Mouse (Mus musculus) kidney, adult 9 months (tissue): ENCODE measurements at regions not wholly inside any gene's neighbourhood (a gene's known extent, or its start where the extent isn't known, plus 50 kb on each side); places are given as distances from the start of the nearest gene placed in this dataset.

Experiments used
- DNase-seq: peaks from one replicate; pipeline ENCODE4 v3.0.0; 2022

DNA sequence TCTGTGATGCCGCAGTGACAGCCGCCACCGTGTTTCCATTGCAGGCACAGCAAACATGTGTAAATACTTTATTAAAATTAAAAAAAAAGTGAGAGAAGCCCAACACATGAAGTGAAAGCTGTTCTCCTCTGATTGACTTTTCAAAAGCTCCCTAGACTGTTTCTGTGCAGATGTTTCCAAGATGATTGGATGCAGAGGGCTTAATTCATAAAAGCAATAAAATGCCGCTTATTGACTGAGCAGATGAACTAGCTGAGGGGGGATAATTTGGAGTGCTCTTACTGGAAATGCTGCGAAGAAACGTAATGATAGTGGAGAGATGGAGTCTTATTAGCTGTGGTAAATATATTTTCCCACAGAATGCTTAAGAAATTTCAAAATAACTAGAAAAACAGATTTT, 170.4 kb downstream of the Rnf144a start:
- no peak for DNase-seq

DNA sequence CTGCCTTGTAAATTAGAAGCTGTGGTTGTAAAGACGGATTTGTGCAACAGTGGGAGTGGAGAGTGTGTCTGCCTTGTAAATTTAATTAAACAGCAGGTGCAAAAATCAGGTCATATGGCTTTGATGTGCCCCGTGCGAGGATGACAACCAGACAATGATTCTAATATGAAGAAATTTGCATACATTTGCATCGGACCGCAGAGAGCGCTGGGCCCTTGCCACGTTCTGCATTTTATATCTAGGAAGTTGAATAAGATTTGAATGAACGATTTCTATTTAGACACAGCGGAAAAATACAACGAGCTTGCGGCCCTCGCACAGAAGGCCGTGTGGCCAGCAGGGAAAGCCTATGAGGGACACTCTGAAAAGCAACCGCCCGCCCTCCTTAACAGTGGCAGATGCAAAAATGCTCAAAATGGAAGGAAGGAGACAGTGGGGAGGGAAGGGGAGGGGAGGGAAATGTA, 187.5 kb downstream of the Rnf144a start:
- no peak for DNase-seq

DNA sequence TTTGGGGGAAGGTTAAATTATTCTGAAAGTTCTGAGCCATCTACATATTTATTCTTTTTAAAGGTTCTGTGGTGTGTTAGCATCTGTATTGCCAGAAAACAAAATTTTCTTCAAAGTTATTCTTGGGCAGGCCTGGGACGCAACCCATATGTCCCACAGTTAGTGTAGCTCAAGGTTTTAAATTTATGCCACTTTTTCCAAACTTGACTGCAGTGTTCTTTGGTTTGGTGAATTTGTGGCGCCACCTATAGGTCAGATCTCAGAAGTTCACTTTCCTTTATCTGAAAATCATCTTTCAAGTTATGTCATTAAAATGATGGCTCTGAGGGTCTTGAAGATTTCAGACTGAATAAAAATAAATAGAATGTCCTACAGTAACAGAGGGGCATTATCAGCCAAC, 188.7 kb downstream of the Rnf144a start:
- DNase-seq: peak; percentile 27

- no peak for DNase-seq
Observed at GRCm38 (mm10) chr12:26212447-26212846, 202.6 kb downstream of the Rnf144a start.

DNA sequence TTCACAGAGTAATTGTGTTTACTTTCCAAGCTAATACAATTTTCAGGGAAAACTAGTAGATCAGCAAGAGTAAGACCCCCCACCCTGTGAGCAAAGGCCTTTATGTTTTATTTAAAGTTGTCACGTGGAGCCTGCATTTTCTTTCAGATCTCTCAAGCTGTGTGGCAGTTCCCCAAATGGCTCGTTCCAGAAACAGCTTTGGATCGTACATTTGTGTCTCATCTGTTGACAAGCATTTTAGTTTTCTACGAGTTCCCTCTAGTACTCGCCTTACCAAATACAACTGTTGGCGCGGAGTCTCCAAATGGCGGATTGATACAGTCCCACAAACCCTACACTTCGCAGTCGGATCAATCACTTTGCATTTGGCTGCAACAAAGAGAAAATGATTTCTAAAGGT, 203.6 kb downstream of the Rnf144a start:
- no peak for DNase-seq

DNA sequence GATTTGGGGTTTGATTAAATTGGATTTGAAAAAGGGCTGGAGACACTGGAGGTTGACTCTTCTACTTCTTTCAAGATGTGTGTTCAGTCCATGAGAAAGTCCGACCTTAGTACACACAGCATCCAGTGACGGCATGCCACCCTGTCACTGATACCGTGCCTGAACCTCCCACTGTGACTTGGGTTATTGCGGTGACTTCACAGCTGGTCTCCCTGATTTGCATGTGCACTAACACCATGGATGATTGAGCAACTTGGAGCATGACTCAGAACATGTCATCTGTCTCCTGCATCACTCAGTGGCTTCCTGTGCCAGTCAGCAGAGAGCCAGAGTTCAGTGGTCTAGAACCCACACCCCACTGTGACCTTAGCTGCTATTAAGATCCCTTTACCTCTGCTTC, 208.3 kb downstream of the Rnf144a start:
- no peak for DNase-seq

DNA sequence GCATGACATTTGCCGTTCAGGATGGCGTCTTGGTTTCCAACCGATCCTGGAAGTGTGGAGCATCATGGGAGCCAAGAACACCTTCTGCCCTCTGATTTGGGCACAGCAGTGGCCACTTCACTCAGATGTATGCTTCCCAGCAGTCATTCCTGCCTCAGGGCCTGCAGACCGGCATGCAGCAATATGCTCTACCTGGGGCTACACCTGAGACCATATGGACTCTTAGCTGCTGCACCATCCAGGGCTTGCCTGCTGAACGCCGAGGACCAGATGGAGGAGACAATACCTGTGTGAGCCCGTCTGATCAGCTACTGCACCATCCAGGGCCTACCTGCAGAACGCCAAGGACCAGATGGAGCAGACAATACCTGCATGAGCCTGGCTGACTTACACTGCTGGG, 209.0 kb downstream of the Rnf144a start:
- no peak for DNase-seq

DNA sequence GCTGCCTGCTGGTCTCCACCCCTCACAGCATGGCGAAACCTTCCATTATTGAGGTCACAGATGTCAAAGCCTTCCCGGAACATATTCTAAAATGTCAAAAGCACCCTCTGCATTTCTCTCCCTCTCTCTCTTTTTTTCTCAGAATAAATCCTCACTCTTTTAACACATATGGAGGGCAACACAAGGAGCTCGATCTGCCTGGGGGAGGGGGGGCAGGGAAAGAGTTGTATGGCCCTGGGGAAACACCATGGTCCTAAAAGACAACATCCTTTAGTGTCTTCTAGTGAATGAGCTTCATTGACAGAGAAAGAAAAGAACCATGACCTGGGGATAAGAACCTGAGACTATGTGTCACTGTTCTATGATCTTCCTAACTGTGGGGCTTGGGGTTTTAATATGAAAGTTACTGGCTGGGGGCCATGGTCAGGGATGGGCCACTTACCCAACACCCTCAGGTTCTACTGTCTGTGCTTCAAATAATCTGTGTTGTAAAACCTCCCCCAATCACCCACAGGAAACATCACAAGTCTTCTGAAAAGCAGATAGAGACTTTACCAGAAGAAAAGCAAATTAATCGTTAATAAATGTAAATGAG, 223.0 kb downstream of the Rnf144a start:
- no peak for DNase-seq

DNA sequence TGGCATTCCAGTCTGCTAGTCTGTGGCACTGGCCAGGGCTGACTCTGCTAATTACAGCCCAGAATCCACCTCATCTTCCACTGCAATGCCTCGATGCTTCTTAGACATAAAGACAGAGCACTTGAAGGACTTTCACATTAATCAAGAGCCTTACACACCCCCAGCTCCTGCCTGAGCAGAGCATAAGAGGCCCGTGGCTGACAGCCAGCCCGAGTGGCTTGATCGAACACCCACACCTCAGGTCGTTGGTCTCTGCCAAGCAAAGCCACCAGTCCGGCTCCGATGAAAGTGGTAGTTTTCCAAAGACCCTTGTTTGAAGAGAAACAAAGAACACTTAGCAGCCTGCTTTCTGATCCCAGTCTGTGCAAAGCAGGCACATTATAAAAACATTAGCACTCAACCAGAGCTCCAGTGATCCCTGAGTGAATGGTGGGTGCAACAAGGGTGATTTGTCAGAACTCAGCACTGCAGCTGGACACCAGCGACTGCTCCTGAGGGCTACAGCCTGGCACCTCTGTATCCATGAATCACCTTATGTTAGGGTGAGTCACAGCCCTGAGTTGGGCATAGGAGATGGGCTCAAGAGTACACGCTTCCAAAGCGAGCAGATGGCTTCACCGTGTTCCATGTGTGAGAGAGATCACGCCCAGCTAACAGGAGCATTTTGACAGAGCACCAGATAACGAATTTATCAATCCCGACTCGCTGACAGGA, 223.6 kb downstream of the Rnf144a start:
- DNase-seq: no peak

DNA sequence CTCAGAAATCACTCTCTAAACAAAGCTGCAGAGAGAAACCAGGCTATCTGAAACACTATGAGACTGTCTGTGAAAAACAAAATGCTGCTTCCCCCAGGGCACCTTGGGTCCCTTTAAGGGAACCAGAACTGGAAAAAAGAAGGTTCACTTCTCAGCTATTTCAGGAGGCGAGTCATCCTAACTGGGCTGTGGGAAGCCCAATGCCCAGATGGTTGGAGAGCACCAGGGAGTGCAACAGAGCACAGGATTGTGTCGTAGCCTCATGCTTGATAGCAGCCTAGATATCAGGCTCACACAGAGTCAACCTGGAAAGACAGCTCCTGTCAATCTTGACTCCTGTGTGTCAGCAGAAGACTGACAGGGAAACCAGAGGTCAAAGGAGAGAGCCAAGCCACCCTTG, 226.1 kb downstream of the Rnf144a start:
- DNase-seq: no peak

DNA sequence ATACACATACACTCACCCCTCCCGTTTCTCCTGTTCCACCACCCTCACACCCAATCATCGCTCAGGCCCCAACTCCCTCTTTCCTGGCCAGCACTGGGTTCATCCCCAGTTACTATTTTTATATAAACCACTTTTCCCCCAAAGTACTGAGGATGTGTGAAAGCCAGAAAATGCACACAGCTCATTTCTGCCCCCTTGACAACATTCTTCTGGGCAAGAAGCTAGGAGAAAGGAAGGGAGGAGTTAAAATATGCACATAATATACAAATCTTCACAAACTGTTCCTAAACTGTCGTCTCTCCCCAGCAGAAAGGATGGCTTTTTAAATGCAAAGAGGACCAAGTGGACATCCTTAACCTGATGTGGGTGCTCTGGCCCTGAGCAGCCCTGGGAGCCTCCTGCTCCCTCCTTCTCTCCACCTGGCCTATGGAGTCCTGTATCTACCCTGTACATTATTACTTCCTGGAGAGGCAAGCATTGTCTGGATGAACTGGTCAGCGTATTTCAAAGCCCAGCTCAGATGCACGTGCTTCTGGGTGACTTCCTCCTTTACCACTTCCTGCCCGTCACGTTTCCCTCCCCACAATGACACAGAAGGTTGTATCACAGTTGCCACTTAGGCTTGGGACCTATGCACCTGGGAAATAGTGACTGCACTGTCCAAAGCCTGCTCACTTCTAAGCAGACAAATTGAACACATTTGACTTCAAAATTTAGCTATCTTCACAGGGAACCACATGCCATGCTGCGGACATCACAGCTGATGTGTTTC, 227.8 kb downstream of the Rnf144a start:
- no peak for DNase-seq

DNA sequence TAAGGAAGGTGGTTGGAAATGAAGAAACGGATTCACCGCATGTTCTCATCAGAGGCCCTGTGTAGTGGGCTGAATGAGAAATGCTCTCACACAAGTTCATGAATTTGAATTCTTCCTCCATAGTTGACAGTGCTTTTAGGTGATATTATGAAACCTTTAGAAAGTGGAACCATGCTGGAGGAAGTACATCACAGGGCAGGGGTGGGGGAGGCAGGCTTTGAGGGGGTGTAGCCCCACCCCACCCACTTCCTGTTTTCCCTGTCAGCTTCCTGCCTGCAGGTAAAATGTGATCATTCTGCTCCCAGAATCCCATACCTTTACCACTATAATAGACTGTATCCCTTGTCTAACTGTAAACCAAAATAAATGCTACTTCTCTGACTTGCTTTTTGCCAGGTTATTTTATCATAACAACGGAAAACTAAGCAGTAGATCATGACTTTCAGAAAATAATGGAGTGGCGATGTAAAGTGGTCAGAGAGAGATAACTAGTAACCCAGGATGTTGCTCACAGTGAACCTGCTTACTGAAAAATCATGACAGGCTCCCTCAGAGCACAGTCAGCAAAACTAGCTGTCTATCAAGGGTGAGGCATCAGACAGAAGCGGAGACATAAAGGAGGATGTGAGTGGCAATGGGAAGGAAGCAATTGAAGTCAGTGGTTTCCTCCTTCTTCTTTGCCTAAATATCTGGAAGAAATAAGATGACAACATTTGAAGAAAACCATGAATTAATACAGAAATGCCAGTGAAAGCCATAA, 230.2 kb downstream of the Rnf144a start:
- no peak for DNase-seq

DNA sequence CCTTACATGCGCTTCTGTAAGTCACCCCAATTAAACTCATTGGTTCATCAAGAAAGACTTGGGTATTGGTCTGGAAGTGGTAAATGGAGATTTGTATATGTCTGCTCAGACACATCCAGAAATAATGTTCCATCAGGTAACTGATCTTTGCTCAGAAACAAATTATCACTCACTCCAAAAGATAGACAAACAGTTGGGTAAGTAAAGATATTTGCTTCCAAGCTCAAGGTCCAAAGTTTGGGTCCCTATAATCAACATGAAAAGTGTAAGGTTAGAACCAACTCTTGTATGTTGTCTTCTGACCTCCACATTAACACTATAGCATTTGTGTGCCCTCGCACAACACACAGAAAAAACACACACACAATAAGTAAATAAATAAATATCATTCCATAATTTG, 232.0 kb downstream of the Rnf144a start:
- DNase-seq: no peak

- no peak for DNase-seq
Observed at GRCm38 (mm10) chr12:26180846-26181245, 234.2 kb downstream of the Rnf144a start.

DNA sequence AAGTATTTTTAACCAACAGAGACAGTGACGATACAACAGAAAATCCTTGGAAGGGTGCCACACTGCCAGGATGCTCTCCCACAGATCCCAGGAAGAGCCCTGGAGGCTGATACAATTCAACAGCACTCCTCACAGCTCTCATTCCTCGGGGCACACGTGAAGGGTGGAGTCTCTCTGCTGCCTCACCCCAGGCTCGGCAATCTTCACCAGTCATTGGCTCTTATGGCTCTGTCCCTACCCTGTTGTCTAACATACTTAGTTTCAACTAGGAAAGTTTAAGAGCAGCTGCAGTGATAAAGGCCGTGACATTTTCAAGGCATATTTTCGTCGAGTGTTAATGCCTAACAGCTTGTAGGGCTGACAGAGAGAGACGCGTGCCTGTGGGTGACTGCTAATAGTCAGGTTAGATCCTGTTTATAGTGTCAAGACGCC, 238.8 kb downstream of the Rnf144a start:
- no peak for DNase-seq

GRCm38 (mm10) chr12:26163416-26163815, 251.6 kb downstream of the Rnf144a start:
- DNase-seq: no peak

- no peak for DNase-seq
Observed at GRCm38 (mm10) chr12:26160861-26161615, 254.0 kb downstream of the Rnf144a start.

DNA sequence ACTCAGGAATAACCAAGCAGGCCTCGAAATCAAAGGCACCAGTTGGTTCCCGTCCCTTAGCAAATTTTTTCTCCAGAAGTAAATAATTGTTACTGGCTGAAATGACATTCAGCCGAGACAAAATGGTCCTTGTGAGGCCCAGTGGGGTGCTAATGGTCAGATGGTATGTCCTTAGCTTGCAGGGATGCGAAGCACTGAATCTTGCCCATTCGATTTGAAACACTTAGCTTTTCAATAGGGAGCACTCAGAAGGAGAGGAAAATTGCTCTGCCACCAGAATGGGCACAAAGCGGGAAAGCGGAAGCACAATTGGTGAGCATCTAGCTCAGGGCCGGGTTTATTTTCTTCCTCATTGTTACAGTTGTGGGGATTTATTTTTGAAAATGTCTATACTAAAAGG, 262.1 kb downstream of the Rnf144a start:
- no peak for DNase-seq

DNA sequence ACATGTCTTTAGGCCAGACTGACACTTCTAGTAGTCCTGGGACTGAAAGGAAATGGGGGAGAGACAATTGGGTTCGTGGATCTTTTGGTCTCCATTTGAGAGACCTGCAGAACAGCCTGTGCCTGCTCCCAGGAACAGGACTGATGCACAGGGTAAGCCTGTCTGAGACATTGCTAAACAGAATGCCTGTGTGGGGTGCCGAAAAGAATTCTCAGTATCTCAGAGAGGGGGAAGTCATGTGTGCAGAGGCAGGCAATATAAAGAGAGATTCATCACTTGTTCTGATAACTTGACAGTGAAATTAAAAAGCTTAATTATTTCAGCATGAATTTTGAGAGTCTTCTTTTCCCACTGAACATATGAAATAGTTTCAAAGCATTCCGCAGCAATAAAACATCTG, 268.7 kb downstream of the Rnf144a start:
- DNase-seq: no peak

DNA sequence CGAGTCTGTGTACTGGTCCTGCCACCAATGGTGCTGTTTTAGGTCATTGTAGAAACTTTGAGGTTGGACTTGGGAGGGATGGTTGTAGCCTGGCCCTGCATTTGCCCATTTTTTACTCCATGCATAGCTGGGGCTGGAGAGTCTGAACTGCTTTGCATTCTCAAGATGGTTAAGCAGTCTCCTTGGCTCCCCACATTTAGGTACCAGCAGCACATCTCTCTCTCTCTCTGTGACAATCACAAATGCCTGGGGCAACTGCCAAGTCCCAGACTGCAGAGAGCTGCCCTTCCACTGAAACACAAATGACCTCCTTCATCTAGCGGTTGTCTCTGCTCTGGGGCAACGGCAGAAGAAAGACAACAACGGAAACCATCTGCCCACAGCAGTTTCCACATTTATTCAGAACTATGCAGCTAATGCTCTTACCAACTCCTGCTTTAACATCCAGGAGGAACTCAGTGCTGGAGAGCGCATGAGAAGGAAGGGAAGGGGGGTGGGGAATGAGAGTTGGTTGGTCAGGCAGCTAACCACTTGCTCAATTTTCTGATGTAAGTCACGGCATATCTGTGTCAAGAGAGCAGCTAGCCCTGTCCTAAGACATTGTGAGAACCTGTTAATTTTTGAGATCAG, 269.9 kb downstream of the Rnf144a start:
- no peak for DNase-seq

GRCm38 (mm10) chr12:26144616-26145015, 270.4 kb downstream of the Rnf144a start:
- DNase-seq: no peak

- DNase-seq: no peak
Observed at GRCm38 (mm10) chr12:26143411-26143810, 271.6 kb downstream of the Rnf144a start.
